ENCODE assay signal across 8 mouse cellular contexts in the genomic region with DNA sequence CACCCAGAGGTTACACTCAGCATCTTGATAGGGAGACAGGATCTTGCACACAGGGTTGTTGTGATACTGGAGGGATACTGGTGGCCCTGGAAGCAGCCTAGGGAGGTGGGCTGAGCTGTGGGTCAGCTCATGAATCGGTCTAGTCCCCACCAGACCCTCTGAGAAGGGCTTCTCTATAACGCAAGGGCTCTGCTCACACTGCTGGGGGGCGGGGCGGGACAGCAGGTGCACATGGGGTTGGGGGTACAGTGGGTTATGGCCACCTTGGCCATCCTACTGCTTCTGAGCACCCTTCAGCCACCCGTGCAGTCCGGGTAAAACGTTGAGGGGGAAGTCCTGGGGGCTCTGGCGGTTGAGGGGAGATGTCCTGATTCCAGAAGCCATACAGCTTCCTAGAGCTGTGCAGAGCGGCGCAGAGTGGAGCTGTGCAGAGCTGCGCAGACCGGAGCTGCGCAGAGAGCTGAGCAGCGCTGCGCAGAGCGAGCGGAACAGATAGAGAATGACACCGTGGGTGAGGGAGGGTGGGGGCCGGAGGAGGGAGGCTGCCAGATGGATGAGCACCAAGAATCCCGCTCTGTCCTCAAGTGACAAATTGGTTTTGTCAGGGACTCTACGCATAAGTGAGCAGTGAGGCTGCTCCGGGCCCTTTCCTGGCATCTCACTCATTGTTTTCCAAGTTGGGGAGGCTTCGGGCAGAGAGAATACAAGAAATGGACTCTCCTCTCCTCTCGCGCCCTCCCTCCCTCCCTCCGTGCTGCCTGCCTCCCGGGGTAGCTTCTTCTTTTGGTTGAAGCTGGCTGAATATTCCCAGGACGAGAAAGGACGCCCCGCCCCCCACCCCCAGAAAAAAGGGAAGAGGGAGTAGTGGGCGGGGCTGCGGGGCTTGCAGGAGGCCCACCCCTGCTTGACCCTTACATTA. TPM values are rescaled to one million over a fixed set of nuclear protein-coding genes. Genes with fewer than 3 reads are reported as not detected.
DNase-seq lines count a peak whose midpoint lies in the region; ATAC-seq and TF ChIP-seq lines count a peak whose summit lies in the region.

No protein-coding gene starts in this region.

- peak overlapping the region; percentile 78 for H3K9ac ChIP-seq in heart, embryonic 13.5 days
- H3K9ac ChIP-seq in liver, embryonic 11.5 days (ENCODE audit: low read depth, low read length), result no peak overlapping the region
- peak overlapping the region; percentile 67 for H3K9ac ChIP-seq in midbrain, embryonic 16.5 days (ENCODE audit: low read depth, low read length)

- H3K36me3 ChIP-seq in heart, embryonic 13.5 days, result peaks cover 3% of the 10 kb centered on the region; the same call in 1 of the 2 replicates
- no peaks in the 10 kb centered on the region for H3K36me3 ChIP-seq in liver, embryonic 11.5 days (ENCODE audit: control insufficient read depth, insufficient read depth, low read length)
- H3K36me3 ChIP-seq in midbrain, embryonic 16.5 days (ENCODE audit: control insufficient read depth, insufficient read depth, low read length), result no peaks in the 10 kb centered on the region

- H3K4me1 ChIP-seq in cortical plate, adult 2 months (ENCODE audit: control insufficient read depth, insufficient read depth, low read length), result peaks cover 3% of the 10 kb centered on the region; the same call in 1 of the 2 replicates
- peaks cover 70% of the 10 kb centered on the region for H3K4me1 ChIP-seq in heart, embryonic 13.5 days
- H3K4me1 ChIP-seq in liver, embryonic 11.5 days (replicated peaks; ENCODE audit: control insufficient read depth, insufficient read depth, low read length), result peaks cover 41% of the 10 kb centered on the region
- H3K4me1 ChIP-seq in midbrain, embryonic 16.5 days (ENCODE audit: control insufficient read depth, insufficient read depth, low read length), result peaks cover 55% of the 10 kb centered on the region

- H3K4me2 ChIP-seq in heart, embryonic 13.5 days, result peak overlapping the region; percentile 80
- H3K4me2 ChIP-seq in liver, embryonic 11.5 days, result peak overlapping the region; percentile 71
- peak overlapping the region; percentile 62 for H3K4me2 ChIP-seq in midbrain, embryonic 16.5 days (ENCODE audit: low read length)

- H3K4me3 ChIP-seq in cortical plate, adult 2 months (ENCODE audit: insufficient read depth, low read length), result peak overlapping the region; percentile 30
- peak overlapping the region; percentile 44 for H3K4me3 ChIP-seq in heart, embryonic 13.5 days
- H3K4me3 ChIP-seq in liver, embryonic 11.5 days (ENCODE audit: low read depth, low read length), result peak overlapping the region; percentile 38
- H3K4me3 ChIP-seq in midbrain, embryonic 16.5 days (ENCODE audit: low read depth, low read length), result peak overlapping the region; percentile 28

- DNase-seq in spleen, postnatal 36 days (ENCODE audit: low spot score in 2 of 2), result peak; percentile 18 to 31
- no peak for DNase-seq in spleen, postnatal 4 days (ENCODE audit: low spot score in 2 of 2)
- DNase-seq in kidney, postnatal 25 days, result peak; percentile 55 to 69
- peak; percentile 60 for DNase-seq in liver, embryonic 11.5 days (ENCODE audit: low spot score)
- peak; percentile 78 for DNase-seq in testis, postnatal 10 days (ENCODE audit: low spot score)

- WGBS in heart, embryonic 13.5 days, result 11% methylated on average over 32 of the region's 32 CpGs
- 20% methylated on average over 31 of the region's 32 CpGs for WGBS in liver, embryonic 11.5 days
- 2% methylated on average over 29 of the region's 32 CpGs for WGBS in midbrain, embryonic 16.5 days

- TF ChIP-seq POLR2A in cortical plate, adult 2 months (IDR thresholded peaks at IDR 0.05; ENCODE audit: extremely low read depth, insufficient read depth, low read length), result peak; percentile 80

- peaks cover 6% of the 10 kb centered on the region; the same call in 1 of the 2 replicates for H3K27me3 ChIP-seq in heart, embryonic 13.5 days (replicated peaks)
- no peaks in the 10 kb centered on the region; the same call in 1 of the 2 replicates for H3K27me3 ChIP-seq in liver, embryonic 11.5 days (replicated peaks; ENCODE audit: control insufficient read depth, insufficient read depth, low read length)
- H3K27me3 ChIP-seq in midbrain, embryonic 16.5 days (ENCODE audit: control insufficient read depth, insufficient read depth, low read depth, low read length), result no peaks in the 10 kb centered on the region

- ATAC-seq in heart, embryonic 13.5 days (ENCODE audit: extremely low read depth, insufficient number of reproducible peaks, low FRiP score, low TSS enrichment), result no peak
- peak; percentile 58 for ATAC-seq in liver, embryonic 11.5 days (replicated peaks; ENCODE audit: low FRiP score)
- ATAC-seq in midbrain, embryonic 16.5 days, result peak; percentile 96

- H3K9me3 ChIP-seq in heart, embryonic 13.5 days, result no peaks in the 10 kb centered on the region
- no peaks in the 10 kb centered on the region for H3K9me3 ChIP-seq in liver, embryonic 11.5 days (ENCODE audit: control insufficient read depth, low read length)
- H3K9me3 ChIP-seq in midbrain, embryonic 16.5 days (replicated peaks; ENCODE audit: control insufficient read depth, low read length, poor library complexity, severe bottlenecking), result no peaks in the 10 kb centered on the region

- H3K27ac ChIP-seq in cortical plate, adult 2 months (ENCODE audit: insufficient read depth, low read length), result peak overlapping the region; percentile 33; the same call in 1 of the 2 replicates
- H3K27ac ChIP-seq in heart, embryonic 13.5 days (replicated peaks), result peak overlapping the region; percentile 57
- peak overlapping the region; percentile 32; the same call in 1 of the 2 replicates for H3K27ac ChIP-seq in liver, embryonic 11.5 days (ENCODE audit: low read depth, low read length)
- peak overlapping the region; percentile 96 for H3K27ac ChIP-seq in midbrain, embryonic 16.5 days (ENCODE audit: low read length)

- no peak for TF ChIP-seq CTCF in cortical plate, adult 2 months (IDR thresholded peaks at IDR 0.05; ENCODE audit: extremely low read depth, insufficient read depth, low read length)

RNA-seq across cellular contexts. Expression of gene Mxra7, which starts 16.6 kb away (rescaled TPM):
- 17.5 and 17.8 TPM in 2 replicates for polyA plus RNA-seq in cortical plate, adult 2 months (2012; rRNA removed)
- polyA plus RNA-seq in heart, embryonic 13.5 days (2015; fragmentation: Nextera tagmentation; extraction: Ambion mirVana), result 18.4 and 19.3 TPM in 2 replicates
- polyA plus RNA-seq in liver, embryonic 11.5 days (2014; fragmentation: Nextera tagmentation; extraction: Ambion mirVana), result 8.4 and 9.3 TPM in 2 replicates
- 21.8 and 22.6 TPM in 2 replicates for polyA plus RNA-seq in midbrain, embryonic 16.5 days (2015; fragmentation: Nextera tagmentation; extraction: Ambion mirVana)

RNA-seq across cellular contexts. Expression of gene Mettl23, which starts 31.8 kb away (rescaled TPM):
- 32.7 and 33.3 TPM in 2 replicates for polyA plus RNA-seq in cortical plate, adult 2 months (2012; rRNA removed)
- polyA plus RNA-seq in heart, embryonic 13.5 days (2015; fragmentation: Nextera tagmentation; extraction: Ambion mirVana), result 63.8 and 68.8 TPM in 2 replicates
- polyA plus RNA-seq in liver, embryonic 11.5 days (2014; fragmentation: Nextera tagmentation; extraction: Ambion mirVana), result 65.1 and 73.9 TPM in 2 replicates
- polyA plus RNA-seq in midbrain, embryonic 16.5 days (2015; fragmentation: Nextera tagmentation; extraction: Ambion mirVana), result 65.2 and 67.4 TPM in 2 replicates

RNA-seq across cellular contexts. Expression of gene Jmjd6, which starts 32.0 kb away (rescaled TPM):
- 23.6 and 24.3 TPM in 2 replicates for polyA plus RNA-seq in cortical plate, adult 2 months (2012; rRNA removed)
- 61.7 and 75.3 TPM in 2 replicates for polyA plus RNA-seq in heart, embryonic 13.5 days (2015; fragmentation: Nextera tagmentation; extraction: Ambion mirVana)
- 93.1 and 102 TPM in 2 replicates for polyA plus RNA-seq in liver, embryonic 11.5 days (2014; fragmentation: Nextera tagmentation; extraction: Ambion mirVana)
- polyA plus RNA-seq in midbrain, embryonic 16.5 days (2015; fragmentation: Nextera tagmentation; extraction: Ambion mirVana), result 66.3 and 73.0 TPM in 2 replicates

RNA-seq across cellular contexts. Expression of gene St6galnac1, which starts 35.9 kb away (rescaled TPM):
- 0.04 TPM in 1 of 2 replicates, not detected in the other for polyA plus RNA-seq in cortical plate, adult 2 months (2012; rRNA removed)
- polyA plus RNA-seq in heart, embryonic 13.5 days (2015; fragmentation: Nextera tagmentation; extraction: Ambion mirVana), result not detected in 2 replicates
- not detected in 2 replicates for polyA plus RNA-seq in liver, embryonic 11.5 days (2014; fragmentation: Nextera tagmentation; extraction: Ambion mirVana)
- 0.09 TPM in 1 of 2 replicates, not detected in the other for polyA plus RNA-seq in midbrain, embryonic 16.5 days (2015; fragmentation: Nextera tagmentation; extraction: Ambion mirVana)

RNA-seq across cellular contexts. Expression of gene Mfsd11, which starts 41.0 kb away (rescaled TPM):
- 34.8 and 39.8 TPM in 2 replicates for polyA plus RNA-seq in cortical plate, adult 2 months (2012; rRNA removed)
- polyA plus RNA-seq in heart, embryonic 13.5 days (2015; fragmentation: Nextera tagmentation; extraction: Ambion mirVana), result 32.2 and 35.5 TPM in 2 replicates
- 21.4 and 23.9 TPM in 2 replicates for polyA plus RNA-seq in liver, embryonic 11.5 days (2014; fragmentation: Nextera tagmentation; extraction: Ambion mirVana)
- polyA plus RNA-seq in midbrain, embryonic 16.5 days (2015; fragmentation: Nextera tagmentation; extraction: Ambion mirVana), result 56.1 and 56.2 TPM in 2 replicates

Comparison
In these comparisons a context has a peak if more than half of its experiments do, and no peak if none do; other contexts are left out.
1. DNase-seq: peak in spleen, postnatal 36 days (2 of 2), kidney, postnatal 25 days (2 of 2), liver, embryonic 11.5 days (single experiment) and testis, postnatal 10 days (single experiment); none in spleen, postnatal 4 days (0 of 2).
2. H3K27ac ChIP-seq: peak in every context shown above with its lines; median percentile 96 in midbrain, embryonic 16.5 days; 57 in heart, embryonic 13.5 days; 33 in cortical plate, adult 2 months; 32 in liver, embryonic 11.5 days.
3. Peak in every context shown above with its lines, with median percentiles within 50 percentile points of each other: H3K4me3 ChIP-seq and H3K4me2 ChIP-seq.